Mouse (Mus musculus): ENCODE data around the gene Dusp2. TPM values are rescaled to one million over a fixed set of nuclear protein-coding genes. Genes with fewer than 3 reads are reported as not detected.
A peak's percentile ranks its signal among the peaks of the same experiment; 100 is the strongest.

The Dusp2 gene
- total RNA-seq, 2 experiments from 2014 or later, result 4.2 to 5.5 TPM

GRCm38 (mm10) chr2:127323667-127324066 is 12.3 kb upstream of the Dusp2 start:
- DNase-seq, result no peak

- no peak for DNase-seq
Observed at GRCm38 (mm10) chr2:127324456-127324855, 11.5 kb upstream of the Dusp2 start.

- DNase-seq, result no peak
Observed at GRCm38 (mm10) chr2:127328090-127328851, 7.7 kb upstream of the Dusp2 start.

GRCm38 (mm10) chr2:127332807-127333570 is 3.0 kb upstream of the Dusp2 start:
- no peak for DNase-seq

- DNase-seq, result no peak
Observed at GRCm38 (mm10) chr2:127333945-127334603, 1.9 kb upstream of the Dusp2 start.

GRCm38 (mm10) chr2:127335078-127335541 is 849 bp upstream of the Dusp2 start:
- no peak for DNase-seq

GRCm38 (mm10) chr2:127336497-127336832 is 506 bp downstream of the Dusp2 start:
- no peak for DNase-seq

- DNase-seq, result no peak
Observed at GRCm38 (mm10) chr2:127336885-127337284, 926 bp downstream of the Dusp2 start.

- DNase-seq, result no peak
Observed at GRCm38 (mm10) chr2:127337531-127337930, 1.6 kb downstream of the Dusp2 start.

GRCm38 (mm10) chr2:127338012-127338411 is 2.1 kb downstream of the Dusp2 start:
- no peak for DNase-seq

GRCm38 (mm10) chr2:127338416-127338815 is 2.5 kb downstream of the Dusp2 start, which contains the start of gene Astl:
Astl (plus strand) TSS chr2:127338639.
- no peak for DNase-seq

- DNase-seq, result no peak
Observed at GRCm38 (mm10) chr2:127338833-127339232, 2.9 kb downstream of the Dusp2 start.

GRCm38 (mm10) chr2:127339262-127339661 is 3.3 kb downstream of the Dusp2 start:
- no peak for DNase-seq

- peak; percentile 82 for DNase-seq
Observed at GRCm38 (mm10) chr2:127341159-127341558, 5.2 kb downstream of the Dusp2 start.

GRCm38 (mm10) chr2:127346334-127346733 is 10.4 kb downstream of the Dusp2 start:
- DNase-seq, result no peak

- no peak for DNase-seq
Observed at GRCm38 (mm10) chr2:127347147-127347985, 11.4 kb downstream of the Dusp2 start.

- no peak for DNase-seq
Observed at GRCm38 (mm10) chr2:127353881-127354280, 17.9 kb downstream of the Dusp2 start.

- peak; percentile 91 for DNase-seq
Observed at GRCm38 (mm10) chr2:127362459-127363281, 26.7 kb downstream of the Dusp2 start, which contains the start of gene Adra2b. Adra2b (plus strand) TSS chr2:127363208.

GRCm38 (mm10) chr2:127363282-127363652 is 27.3 kb downstream of the Dusp2 start:
- DNase-seq, result no peak

GRCm38 (mm10) chr2:127363696-127364095 is 27.7 kb downstream of the Dusp2 start:
- DNase-seq, result no peak

GRCm38 (mm10) chr2:127364452-127364851 is 28.5 kb downstream of the Dusp2 start:
- no peak for DNase-seq

Measured in adrenal gland, postnatal 10 days (tissue).